Mouse (Mus musculus) urinary bladder, adult 2 months (tissue): ENCODE results near the gene D930048N14Rik. TPM values are rescaled to one million over a fixed set of nuclear protein-coding genes. Genes with fewer than 3 reads are reported as not detected.
A peak's percentile ranks its signal among the peaks of the same experiment; 100 is the strongest.
"Not testable (repeated sequence)": the region's sequence is repeated elsewhere in the genome, so short reads cannot be mapped to it uniquely, and the experiment has no call there.

Experiments
- DNase-seq: peaks from one replicate; pipeline ENCODE4 v3.0.0; 2022; ENCODE audit warnings: low spot score
- polyA plus RNA-seq: library from polyadenylated mRNA; depleted of rRNA; stranded (reverse); fragments of >200 nt; gene quantifications from 2 replicates; pipeline ENCODE4 v1.2.3, GENCODE M21; 2012

D930048N14Rik gene
- polyA plus RNA-seq, 1 experiment: 20.6 TPM

DNA sequence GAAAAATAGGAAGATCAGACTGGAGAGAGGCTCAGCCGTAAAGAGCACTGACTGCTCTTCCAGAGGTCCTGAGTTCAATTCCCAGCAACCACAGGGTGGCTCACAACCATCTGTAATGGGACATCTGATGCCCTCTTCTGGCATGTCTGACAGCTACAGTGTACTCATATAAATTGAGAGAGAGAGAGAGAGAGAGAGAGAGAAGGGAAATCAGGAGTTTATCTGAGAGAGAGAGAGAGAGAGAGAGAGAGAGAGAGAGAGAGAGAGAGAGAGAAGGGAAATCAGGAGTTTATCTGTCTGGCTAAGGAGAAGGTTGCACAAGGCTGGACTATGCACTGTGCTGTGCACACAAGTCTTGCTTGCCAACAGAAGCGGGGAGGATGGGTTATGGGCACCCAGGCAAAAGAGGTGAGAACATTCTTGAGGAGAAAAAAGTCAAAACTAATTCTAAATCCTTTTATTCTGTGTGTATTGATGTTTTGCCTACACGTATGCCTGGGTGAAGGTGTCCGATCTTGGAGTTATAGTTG, 2.2 kb downstream of the D930048N14Rik start:
- DNase-seq: no peak

DNA sequence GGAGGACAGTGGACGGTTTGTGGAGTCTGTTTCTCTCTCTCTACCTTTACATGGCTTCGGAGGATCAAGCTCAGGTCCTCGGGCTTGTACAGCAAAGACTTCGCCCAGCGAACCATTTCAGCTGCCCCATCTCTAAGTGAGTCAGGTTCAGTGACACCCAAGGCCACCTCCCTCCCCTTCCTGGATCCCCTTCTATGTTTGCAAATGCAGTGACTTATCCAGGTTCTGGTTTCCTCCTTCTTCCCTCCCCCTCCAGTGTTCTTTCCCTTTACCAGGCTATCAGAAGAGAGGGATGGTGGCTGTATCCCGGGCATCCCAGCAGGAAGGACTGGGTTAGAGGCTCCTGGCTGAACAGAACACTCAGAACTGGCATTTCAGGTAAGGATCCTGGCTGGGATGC, 3.0 kb downstream of the D930048N14Rik start:
- DNase-seq: no peak

DNA sequence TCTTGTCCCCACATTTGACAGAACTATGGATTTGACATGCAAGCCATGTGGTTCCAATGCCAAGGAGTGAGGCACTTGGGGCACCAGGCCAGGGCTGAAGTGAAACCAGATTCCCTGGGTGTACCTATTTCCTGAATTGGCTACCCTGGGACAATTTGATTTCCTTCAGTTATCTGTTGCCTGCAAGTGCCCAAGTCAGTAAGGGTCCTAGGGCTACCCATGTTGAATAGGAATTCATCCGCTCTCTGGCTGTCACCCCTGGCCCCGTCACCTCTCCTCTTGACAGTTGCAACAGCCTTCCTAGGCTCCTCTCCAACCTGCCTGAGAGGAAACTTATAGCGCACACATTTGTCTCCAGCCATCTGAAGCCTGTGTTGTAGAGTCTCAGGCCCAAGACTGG, 4.1 kb downstream of the D930048N14Rik start:
- DNase-seq: no peak

DNA sequence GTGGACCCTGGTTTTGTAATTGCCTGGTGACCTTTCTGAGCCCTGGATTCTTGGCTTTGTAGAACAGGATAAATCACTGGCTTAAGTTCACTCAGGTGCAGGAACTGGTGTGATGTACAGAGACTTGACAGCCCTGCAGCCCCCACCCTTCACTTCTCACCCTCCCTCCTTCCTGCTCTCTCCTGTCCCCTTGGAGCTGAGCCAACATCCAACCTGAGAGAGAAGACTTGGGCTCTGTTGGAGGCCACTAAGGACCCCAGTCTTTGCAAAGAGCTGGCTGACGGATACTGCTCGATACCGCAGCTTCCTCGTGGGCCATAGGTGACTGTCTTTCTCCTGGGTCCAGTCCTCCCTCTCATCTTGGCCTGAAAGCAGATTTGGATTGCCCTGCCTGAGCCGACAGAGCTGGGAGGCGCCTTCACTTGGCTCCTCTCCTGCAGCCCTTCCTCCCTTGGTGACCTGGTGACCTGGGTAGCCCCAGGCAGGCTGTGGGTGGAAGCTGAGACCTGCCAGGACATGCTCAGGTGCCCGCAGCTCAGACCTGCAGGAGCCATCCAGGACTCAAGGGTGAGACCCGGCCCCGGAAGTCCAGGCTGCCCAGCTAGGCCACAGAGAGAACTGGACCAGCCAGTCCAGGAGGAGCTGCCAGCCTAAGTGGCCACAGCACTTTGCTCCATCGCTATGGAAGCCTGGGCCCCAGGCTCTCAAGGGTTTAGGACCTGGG, 6.2 kb downstream of the D930048N14Rik start:
- DNase-seq: peak; percentile 69

DNA sequence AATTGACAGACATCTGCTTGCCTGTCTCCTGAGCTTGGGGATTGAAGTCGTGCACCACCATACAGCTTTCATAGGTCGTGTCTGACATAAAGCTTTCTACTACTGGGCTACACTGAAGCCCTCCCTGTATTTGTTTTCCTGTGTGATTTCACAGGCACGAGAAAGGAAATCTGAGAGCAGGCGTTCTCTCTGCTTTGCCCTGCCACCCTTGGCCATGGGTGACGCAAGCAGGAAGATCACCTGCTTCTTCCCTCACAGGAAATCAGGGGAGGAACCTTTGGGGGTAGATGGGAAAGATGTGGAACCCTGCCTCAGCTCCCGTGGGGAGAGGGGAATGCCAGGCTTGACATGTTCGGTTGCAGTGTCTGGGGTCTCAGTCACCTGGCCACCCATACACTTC, 7.5 kb downstream of the D930048N14Rik start:
- no peak for DNase-seq

DNA sequence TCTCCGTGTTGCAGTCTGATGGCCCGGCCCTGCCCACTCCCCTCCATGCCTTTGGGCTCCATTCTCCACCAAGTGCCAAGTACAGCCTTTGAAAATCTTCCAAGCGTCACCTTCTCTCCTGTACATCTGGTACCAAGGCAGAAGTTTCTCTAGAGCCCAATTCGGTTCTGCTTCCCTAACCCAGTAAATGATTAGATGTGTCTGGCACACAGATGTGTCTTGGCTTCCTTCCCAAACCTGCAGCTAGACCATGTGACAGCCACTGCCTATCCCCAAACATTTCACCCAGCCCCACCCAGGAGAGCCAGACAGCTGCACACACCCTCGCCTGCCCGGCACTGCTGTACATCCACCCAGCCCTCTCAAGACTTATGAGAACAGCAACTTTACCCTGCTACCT, 8.0 kb downstream of the D930048N14Rik start:
- no peak for DNase-seq

DNA sequence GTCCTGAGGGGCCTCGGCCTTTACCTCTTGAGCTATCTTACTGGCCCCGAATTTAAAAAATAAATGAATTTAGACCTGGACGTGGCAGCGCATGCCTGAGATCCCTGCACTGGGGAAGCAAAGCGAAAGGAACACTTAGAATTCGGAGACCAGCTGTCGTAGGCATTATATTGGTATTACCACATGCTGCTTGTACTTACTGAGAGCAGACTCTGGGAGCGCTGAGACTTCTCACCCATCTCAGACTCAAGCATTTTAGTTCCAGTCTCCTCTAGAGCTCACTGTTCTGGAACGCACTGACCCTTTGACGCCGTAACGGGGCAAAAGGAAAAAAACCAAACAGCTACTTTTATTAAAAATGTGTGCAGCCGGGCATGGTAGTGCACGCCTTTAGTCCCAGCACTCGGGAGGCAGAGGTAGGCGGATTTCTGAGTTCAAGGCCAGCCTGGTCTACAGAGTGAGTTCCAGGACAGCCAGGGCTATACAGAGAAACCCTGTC, 11.2 kb downstream of the D930048N14Rik start:
- no peak for DNase-seq

DNA sequence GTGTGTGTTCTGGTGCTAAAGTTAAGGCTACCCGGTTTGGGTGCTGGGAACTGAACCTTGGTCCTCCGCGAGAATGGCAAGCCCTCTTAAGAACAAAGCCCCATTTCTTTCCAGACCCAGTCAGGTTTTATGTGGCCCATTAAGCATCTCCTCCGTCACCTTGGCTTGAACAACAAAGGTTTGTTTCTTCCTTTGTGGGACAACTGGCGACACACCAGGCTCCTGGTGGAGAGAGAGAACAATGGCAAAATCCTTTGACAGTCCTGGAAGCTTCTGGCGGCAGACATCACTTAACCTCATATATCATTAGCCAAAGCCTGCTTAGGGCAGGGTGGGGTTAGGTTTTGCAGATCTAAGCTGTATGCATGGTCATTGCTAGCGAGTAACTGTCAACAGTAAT, 11.9 kb downstream of the D930048N14Rik start:
- DNase-seq: no peak

DNA sequence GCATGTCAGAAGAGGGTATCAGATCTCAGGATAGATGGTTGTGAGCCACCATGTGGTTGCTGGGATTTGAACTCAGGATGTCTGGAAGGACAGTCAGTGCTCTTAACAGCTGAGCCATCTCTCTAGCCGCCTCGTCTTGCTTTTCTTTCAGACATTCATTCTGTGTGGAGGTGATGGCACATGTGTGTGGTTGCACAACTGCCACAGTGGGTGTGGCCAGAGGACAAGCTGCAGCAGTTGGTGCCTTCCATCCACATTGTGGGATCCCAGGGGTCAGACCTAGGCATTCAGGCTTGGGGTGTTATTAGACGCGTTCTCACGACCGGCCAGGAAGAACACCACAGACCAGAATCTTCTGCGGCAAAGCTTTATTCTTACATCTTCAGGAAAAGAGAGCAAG, 14.0 kb downstream of the D930048N14Rik start:
- DNase-seq: not testable (repeated sequence)

DNA sequence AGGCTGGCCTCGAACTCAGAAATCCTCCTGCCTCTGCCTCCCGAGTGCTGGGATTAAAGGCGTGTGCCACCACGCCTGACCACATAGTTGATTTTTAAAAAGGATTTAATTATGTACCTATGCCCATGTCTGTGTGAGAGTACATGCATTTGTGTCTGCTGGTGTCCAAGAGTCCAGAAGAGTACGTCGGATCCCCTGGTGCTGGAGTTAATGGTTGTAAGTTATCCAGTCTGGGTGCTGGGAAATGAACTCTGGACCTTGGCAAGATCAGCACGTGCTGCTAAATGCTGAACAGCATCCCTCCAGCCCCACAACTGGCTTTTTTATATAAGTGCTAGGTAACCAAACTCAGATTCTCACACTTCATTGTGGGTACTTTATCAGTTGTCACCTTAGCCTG, 20.1 kb downstream of the D930048N14Rik start:
- no peak for DNase-seq

DNA sequence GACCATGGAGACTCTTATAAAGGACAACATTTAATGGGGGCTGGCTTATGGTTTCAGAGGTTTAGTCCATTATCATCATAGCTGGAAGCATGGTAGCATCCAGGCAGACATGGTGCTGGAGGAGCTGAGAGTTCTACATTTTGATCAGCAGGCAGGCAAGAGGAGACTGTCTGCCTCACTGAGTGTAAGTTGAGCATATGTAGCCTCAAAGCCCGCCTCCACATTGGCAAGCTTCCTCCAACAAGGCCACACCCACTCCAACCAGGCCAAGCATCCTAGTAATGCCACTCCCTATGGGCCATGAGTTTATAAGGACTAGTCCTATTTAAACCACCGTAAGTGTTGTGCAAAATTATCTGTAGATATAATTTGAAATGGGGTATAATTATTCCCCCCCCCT, 20.6 kb downstream of the D930048N14Rik start:
- DNase-seq: no peak

DNA sequence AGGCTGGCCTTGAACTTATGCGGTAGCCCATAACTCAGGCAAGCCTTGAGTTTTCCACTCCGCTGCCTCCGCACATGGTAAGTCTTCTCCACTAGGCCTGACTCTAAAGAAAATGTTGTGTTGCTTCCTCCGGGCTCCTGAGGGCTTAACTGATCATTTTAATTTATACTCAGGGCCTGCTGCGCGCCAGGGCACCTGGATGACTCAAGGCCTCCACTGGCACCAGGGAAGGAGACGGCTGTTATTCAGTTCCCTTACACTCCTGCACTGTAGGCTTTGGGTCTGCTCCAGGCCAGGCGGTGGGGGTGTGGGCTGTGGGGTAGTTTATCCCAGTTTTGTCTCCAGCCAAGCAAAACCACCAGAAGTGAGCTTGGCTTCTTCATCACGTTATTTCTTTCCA, 22.5 kb downstream of the D930048N14Rik start:
- DNase-seq: no peak

DNA sequence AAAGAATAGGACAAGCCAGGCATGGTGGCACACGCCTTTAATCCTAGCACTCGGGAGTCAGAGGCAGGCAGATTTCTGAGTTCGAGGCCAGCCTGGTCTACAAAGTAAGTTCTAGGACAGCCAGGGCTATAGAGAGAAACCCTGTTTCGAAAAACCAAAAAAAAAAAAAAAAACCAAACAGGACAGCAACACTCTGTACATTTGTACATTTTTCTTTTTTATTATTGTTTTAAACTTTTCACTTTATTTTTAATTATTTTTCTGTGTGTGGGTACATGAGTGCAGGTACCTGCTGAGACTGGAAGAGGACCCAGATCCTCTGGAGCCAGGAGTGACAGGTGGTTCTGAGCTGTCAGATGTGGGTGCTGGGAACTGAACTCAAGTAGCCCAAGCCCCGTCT, 24.6 kb downstream of the D930048N14Rik start:
- DNase-seq: no peak

DNA sequence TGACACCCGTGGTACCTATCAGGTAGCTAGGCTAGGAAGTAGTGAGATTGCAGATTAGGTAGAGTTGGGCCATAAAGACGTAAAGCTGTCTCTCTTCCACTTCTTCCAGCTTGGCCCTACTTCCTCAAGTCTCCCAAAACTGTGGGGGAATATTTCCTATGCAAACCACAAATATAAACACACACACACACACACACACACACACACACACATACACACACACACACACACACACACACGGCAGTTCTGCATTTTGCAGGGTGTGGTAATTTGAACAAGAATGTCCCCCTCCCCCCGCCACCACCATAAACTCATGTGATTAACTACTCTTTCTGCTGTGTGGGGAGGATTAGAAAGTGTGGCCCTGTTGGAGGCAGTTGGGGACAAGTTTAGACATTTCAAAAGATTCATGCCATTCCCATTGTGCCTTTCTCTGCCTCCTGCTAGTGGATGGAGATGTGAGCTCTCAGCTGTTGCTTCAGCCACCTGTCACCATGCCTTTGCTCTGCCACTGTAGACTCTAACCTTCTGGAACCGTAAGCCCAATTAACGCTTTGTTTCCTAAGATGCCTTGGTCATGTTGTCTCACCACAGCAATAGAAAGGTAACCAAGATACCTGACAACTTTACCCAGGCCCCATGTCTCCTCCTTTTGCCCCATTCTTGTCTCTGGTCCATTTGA, 27.1 kb downstream of the D930048N14Rik start:
- DNase-seq: no peak

DNA sequence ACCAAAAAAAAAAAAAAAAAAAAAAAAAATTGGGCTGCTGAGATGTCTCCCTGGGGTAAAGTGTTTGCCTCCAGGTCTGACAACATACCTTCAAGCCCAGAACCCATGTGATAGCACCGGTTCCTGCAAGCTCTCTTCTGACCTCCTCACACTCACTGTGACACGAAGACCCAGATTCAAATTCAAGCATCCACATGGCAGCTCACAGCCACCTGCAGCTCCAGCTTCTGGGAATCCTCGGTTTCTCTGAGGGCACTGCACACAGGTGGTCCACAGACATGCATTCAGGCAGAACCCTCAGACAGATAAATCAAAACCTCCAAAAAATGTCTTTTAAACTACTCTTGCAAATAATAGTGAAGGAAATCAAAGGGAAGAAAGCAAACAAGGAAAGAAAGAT, 28.7 kb downstream of the D930048N14Rik start:
- DNase-seq: no peak

DNA sequence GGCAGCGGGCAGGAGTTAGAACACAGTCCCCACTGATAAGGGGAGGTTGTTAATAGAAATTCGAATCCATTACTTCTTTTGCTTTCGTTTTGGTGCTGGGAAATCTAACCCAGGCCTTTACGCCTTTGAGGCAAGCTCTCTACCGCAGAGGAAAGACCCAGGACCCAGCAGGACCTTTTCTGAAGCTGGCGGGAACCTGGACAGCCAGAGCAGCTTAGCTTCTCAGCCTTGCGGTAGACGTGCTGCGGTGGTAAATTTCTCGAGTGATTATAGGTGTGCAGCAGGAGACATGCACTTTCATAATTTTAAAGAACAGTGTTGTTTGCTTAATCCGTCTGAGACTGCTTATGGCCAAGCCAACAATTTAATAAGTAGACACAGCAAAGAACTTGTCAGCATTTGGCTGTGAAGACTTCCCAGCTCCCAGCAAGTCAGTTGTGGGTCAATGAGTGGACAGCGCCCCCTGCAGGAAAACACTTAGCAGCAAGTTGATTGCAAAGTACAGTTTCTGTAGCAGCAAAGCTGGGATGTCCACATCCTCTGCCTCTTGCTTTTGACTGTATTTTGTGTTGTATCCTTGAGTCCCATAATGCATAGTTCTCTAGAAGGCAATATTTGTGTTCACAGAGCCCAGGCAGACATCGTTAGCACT, 30.7 kb downstream of the D930048N14Rik start:
- DNase-seq: peak; percentile 70

DNA sequence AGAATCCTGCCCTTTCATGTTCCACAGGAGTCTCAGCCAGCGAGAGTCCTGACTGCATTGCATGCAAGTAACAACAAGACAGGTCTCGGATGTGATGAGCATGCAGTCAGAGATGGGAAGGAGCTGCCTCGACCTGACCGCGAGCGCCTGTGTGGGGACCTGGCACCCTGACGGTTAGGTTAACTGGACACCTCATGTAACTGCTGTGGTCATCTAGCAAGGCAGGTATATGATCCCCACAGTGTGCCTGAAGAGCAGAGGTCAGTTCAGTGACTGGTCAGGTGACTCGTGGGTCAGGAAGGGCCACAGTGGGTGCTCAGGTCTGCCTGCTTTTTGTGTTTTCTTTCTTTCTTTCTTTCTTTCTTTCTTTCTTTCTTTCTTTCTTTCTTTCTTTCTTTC, 31.2 kb downstream of the D930048N14Rik start:
- no peak for DNase-seq

DNA sequence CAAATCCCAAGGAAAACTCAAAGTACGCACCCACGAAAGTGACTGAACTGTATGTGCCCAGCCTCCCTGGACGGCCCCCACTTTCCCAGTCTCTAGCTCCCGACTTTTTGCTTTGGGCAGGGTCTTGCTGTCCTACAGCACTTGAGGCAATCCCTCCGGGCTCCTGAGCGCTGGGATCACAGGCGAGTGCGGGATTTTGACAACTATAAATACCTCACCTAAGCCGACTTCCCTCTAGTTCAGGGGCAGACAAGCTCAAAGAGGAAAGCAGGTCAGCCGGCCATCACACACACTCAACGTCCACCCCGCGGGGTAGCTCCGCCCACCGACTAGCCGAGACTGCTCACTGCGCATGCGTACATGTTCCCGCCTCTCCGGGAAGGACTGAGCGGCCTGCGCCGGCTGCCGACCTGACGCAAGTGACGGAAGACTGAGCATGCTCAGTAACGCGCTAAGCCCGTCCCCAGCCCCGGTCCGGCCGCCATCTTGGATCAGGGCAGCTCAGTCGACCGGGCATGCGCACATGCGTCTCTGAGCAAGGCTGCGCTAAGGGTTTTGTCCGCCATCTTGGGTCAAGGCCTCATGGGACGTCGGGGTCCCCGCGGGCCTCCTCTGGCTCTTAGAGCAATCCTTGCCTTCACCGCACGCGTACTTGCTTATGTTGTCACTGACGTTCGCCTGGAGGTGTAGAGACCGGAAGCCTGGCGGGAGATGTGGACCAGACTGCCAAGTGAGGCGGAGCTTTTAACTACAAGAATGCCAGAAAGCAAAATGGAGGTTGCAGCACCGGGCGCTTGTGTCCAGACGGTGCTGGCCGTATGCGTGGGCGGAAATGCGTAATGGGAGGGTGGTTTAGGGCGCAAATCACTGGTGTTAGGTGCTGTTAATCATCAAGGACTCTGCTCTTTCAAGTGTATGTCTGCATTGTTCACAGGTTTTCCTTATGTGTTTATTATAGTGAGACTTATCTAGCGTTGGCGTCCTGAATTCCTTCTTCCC, 37.9 kb downstream of the D930048N14Rik start, which contains the start of gene 0610009B22Rik:
TSS of gene 0610009B22Rik (minus strand) at position 545 of the 999 bp plus-strand sequence.
- DNase-seq: peak; percentile 99

DNA sequence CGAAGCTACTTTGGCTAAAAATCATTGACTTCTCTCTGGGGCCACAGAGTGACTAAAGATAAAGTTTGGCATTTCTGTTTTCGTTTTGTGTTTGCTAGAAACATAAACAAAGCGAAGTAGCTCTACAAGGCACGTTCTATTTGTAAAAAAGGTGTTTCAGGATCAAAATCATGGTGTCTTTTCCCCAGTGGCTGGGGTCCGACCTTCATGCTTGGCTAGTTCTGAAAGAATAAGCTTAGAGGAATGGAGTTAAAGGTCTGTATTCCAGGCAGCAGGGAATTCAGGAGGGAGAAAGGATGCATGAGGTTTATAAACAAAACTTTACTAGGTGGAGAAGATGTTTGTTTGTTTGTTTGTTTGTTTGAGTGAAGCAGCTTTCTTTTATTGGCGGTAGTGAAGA, 38.6 kb downstream of the D930048N14Rik start:
- DNase-seq: no peak

DNA sequence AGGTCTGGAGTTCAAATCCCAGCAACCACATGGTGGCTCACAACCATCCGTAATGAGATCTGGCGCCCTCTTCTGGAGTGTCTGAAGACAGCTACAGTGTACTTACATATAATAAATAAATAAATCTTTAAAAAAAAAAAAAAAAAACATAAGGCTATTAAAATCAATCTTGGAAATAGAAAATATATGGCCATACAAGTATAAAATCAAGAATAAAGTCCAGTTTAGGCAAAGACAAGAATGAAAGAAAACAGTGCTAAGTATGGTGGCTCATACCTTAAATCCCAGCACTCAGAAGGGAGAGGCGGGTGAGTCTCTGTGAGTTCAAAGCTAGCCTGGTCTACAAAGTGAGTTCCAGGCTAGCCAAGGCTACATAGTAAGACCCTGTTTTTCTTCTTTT, 39.8 kb downstream of the D930048N14Rik start:
- not testable (repeated sequence) for DNase-seq

DNA sequence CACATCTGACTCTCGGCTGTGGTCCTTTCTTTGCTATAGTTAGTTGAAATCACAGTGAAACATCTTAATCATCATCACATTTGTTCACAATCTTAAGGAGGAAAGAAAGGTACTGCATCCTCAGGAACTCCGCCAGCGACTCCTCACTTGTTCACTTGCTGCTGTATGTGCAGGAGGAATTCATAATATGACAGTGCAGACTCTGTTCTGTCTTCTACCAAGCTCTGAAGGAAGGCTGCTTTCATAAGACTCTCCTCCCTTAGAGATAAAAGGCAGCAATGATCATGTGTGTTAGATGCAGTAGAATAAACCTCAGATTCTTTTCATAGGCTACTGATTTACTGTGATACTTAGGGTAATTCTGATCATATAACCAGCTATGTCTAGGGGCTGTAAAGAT, 44.2 kb downstream of the D930048N14Rik start:
- no peak for DNase-seq
